ENCODE assay signal across 8 mouse cellular contexts in genomic region chr11:100770646-100771408, GRCm38 (mm10). TPM values are rescaled to one million over a fixed set of nuclear protein-coding genes. Genes with fewer than 3 reads are reported as not detected.
A peak's percentile ranks its signal among the peaks of the same experiment; 100 is the strongest.
DNase-seq lines count a peak whose midpoint lies in the region; ATAC-seq and TF ChIP-seq lines count a peak whose summit lies in the region.

Gene Ghdc, minus strand, starts transcription at chr11:100770957.

- DNase-seq in ES-E14 (ENCODE audit: low read depth, low spot score), result peak; percentile 60
- DNase-seq in cerebellum, adult 11-12 months, result peak; percentile 64
- DNase-seq in forebrain, embryonic 14.5 days (ENCODE audit: low spot score), result peak; percentile 32
- peak; percentile 73 for DNase-seq in heart, postnatal 25 days (ENCODE audit: low spot score)
- peak; percentile 67 to 79 for DNase-seq in layer of hippocampus, adult 2 months (ENCODE audit: low spot score in 2 of 2)
- DNase-seq in lung, postnatal 10 days, result peak; percentile 92
- DNase-seq in ovary, postnatal 36 days (ENCODE audit: low spot score), result peak; percentile 79
- DNase-seq in thymus, postnatal 14 days, result peak; percentile 87

- no peak for ATAC-seq in forebrain, embryonic 14.5 days

- no peaks in the 10 kb centered on the region for H3K9me3 ChIP-seq in ES-E14 (ENCODE audit: control insufficient read depth, insufficient read depth, low read depth, low read length)
- H3K9me3 ChIP-seq in forebrain, embryonic 14.5 days (replicated peaks; ENCODE audit: control insufficient read depth, low read length), result no peaks in the 10 kb centered on the region

- no peaks in the 10 kb centered on the region for H3K36me3 ChIP-seq in ES-E14 (ENCODE audit: control insufficient read depth, insufficient read depth, low read length, poor library complexity, severe bottlenecking)
- no peaks in the 10 kb centered on the region for H3K36me3 ChIP-seq in forebrain, embryonic 14.5 days (ENCODE audit: control insufficient read depth, insufficient read depth, low read length)

- no peak within 1 kb of the TSS; the same call in 1 of the 2 replicates for H3K27ac ChIP-seq in ES-E14 (ENCODE audit: insufficient read depth, low read depth, low read length, poor library complexity, severe bottlenecking)
- no peak within 1 kb of the TSS for H3K27ac ChIP-seq in forebrain, embryonic 14.5 days (ENCODE audit: low read depth, low read length)
- peak within 1 kb of the TSS; percentile 87 for H3K27ac ChIP-seq in layer of hippocampus, adult 2 months

- in situ Hi-C loops in ES-E14 (cut with MboI; ENCODE audit: low sequenced_read_pairs in 2 of 2, unreplicated experiment in 2 of 2), result no loop called here

- peak within 1 kb of the TSS; percentile 65 to 83 for H3K4me3 ChIP-seq in ES-E14 (ENCODE audit: insufficient read depth in 1 of 2, low read depth in 1 of 2, low read length in 2 of 2, poor library complexity in 1 of 2, severe bottlenecking in 1 of 2)
- H3K4me3 ChIP-seq in forebrain, embryonic 14.5 days (ENCODE audit: low read depth, low read length), result peak within 1 kb of the TSS; percentile 25
- H3K4me3 ChIP-seq in layer of hippocampus, adult 2 months, result peak within 1 kb of the TSS; percentile 66

- peak within 1 kb of the TSS; percentile 37; the same call in 1 of the 2 replicates for H3K9ac ChIP-seq in ES-E14 (ENCODE audit: insufficient read depth, low read depth, low read length, poor library complexity, severe bottlenecking)
- peak within 1 kb of the TSS; percentile 10; the same call in 1 of the 2 replicates for H3K9ac ChIP-seq in forebrain, embryonic 14.5 days (ENCODE audit: low read length)

- TF ChIP-seq CTCF in layer of hippocampus, adult 2 months (conservative IDR thresholded peaks at IDR 0.05), result no peak

- peak within 1 kb of the TSS; percentile 50 for H3K4me2 ChIP-seq in forebrain, embryonic 14.5 days (ENCODE audit: low read length)

- WGBS in forebrain, embryonic 14.5 days, result 29% methylated on average over 17 of the region's 17 CpGs

- H3K27me3 ChIP-seq in forebrain, embryonic 14.5 days (replicated peaks; ENCODE audit: control insufficient read depth, insufficient read depth, low read length), result no peaks in the 10 kb centered on the region

- intact Hi-C loops in heart, postnatal 25 days (cut with DNase I), result no loop called here

- H3K4me1 ChIP-seq in ES-E14 (ENCODE audit: control insufficient read depth in 2 of 2, insufficient read depth in 2 of 2, low read length in 2 of 2, poor library complexity in 1 of 2), result peaks cover 0 to 2% of the 10 kb centered on the region in 2 experiments; a peak in 1 of 4 replicates
- H3K4me1 ChIP-seq in forebrain, embryonic 14.5 days (ENCODE audit: control insufficient read depth, insufficient read depth, low read length), result no peaks in the 10 kb centered on the region

TF ChIP-seq in ES-E14, 5 proteins besides CTCF, POLR2A, EP300 and RAD21:
- TF ChIP-seq CHD2 (IDR thresholded peaks at IDR 0.05; ENCODE audit: low read depth, low read length), result no peak
- TF ChIP-seq ZNF384 (IDR thresholded peaks at IDR 0.05; ENCODE audit: low read depth, low read length), result no peak
- no peak for TF ChIP-seq MAFK (IDR thresholded peaks at IDR 0.05; ENCODE audit: insufficient read depth, low read depth, low read length)
- TF ChIP-seq HCFC1 (IDR thresholded peaks at IDR 0.05; ENCODE audit: borderline replicate concordance, insufficient read depth, low read length), result no peak
- TF ChIP-seq ZC3H11A (IDR thresholded peaks at IDR 0.05; ENCODE audit: borderline replicate concordance, low read depth, low read length), result no peak

RNA-seq across cellular contexts. Expression of gene Ghdc, which starts in this region (rescaled TPM):
- 16.5 and 26.4 TPM in 2 replicates for total RNA-seq in ES-E14 (2012; rRNA removed)
- polyA plus RNA-seq in forebrain, embryonic 14.5 days (2014; fragmentation: Nextera tagmentation; extraction: Ambion mirVana), result 0.94 and 1.7 TPM in 2 replicates
- 10 to 100 TPM in 1 of 2 experiments, 1 to 10 TPM in 1; 9.5 to 11.3 TPM for total RNA-seq in heart, postnatal 25 days (2021)
- 1 to 10 TPM; 4.3 to 5.2 TPM for total RNA-seq in layer of hippocampus, adult 2 months (2021)

Comparison
In these comparisons a context has a peak if more than half of its experiments do, and no peak if none do; other contexts are left out.
1. DNase-seq: peak in every context shown above with its lines; median percentile 92 in lung, postnatal 10 days; 87 in thymus, postnatal 14 days; 79 in ovary, postnatal 36 days; 73 in heart, postnatal 25 days; 73 in layer of hippocampus, adult 2 months; 64 in cerebellum, adult 11-12 months; 60 in ES-E14; 32 in forebrain, embryonic 14.5 days.